Mouse (Mus musculus) G1E (cell line): ENCODE measurements around the gene Olfr1254.

Experiments used
- CTCF ChIP-seq: IDR thresholded peaks from 2 replicates; pipeline ENCODE4 v1.5.1; 2012; ENCODE audit warnings: low read depth, low read length, inconsistent platforms, mixed read lengths
- POLR2AphosphoS5 ChIP-seq: IDR thresholded peaks from 2 replicates; pipeline ENCODE4 v1.6.1; 2012; ENCODE audit warnings: low read depth, low read length, inconsistent platforms; ENCODE audit not compliant: insufficient replicate concordance

GRCm38 (mm10) chr2:89811751-89812150 lies 18.3 kb upstream of the Olfr1254 start, which contains the start of gene Olfr1255:
- TF ChIP-seq CTCF (no peak), POLR2AphosphoS5 (no peak)
